Mouse (Mus musculus): ENCODE data around the gene Aff3. TPM values are rescaled to one million over a fixed set of nuclear protein-coding genes. Genes with fewer than 3 reads are reported as not detected.

Aff3 gene
- total and polyA plus RNA-seq, 3 experiments = 1.4 to 3.1 (median 2.4) TPM

- Histone ChIP-seq H3K9ac (ENCODE audit: low read depth, low read length) (no peak overlapping the region), H3K27ac (no peak overlapping the region), H3K4me1 (ENCODE audit: control insufficient read depth, insufficient read depth, low read length) (no peaks in the 10 kb centered on the region), H3K79me2 (replicated peaks; ENCODE audit: control insufficient read depth, insufficient read depth, low read length) (no peaks in the 10 kb centered on the region), H3K27me3 (ENCODE audit: control insufficient read depth, insufficient read depth, low read length) (no peaks in the 10 kb centered on the region), H3K4me3 (no peak overlapping the region), H3K36me3 (ENCODE audit: control insufficient read depth, insufficient read depth, low read length) (no peaks in the 10 kb centered on the region)
- WGBS = 74% methylated on average over 3 of the region's 3 CpGs
- TF ChIP-seq POLR2A (IDR thresholded peaks at IDR 0.05; ENCODE audit: insufficient read depth, low read depth, low read length) = no peak
- no peak for TF ChIP-seq EP300 (IDR thresholded peaks at IDR 0.05; ENCODE audit: insufficient read depth, low read depth, low read length)
- TF ChIP-seq CTCF (IDR thresholded peaks at IDR 0.05) = no peak
- intact Hi-C loops (cut with DNase I) = no loop called here
- DNase-seq = no peak
Measured at GRCm38 (mm10) chr1:38377930-38378329, 286.8 kb downstream of the Aff3 start.

- Histone ChIP-seq H3K4me3 (no peak overlapping the region), H3K27ac (no peak overlapping the region), H3K79me2 (replicated peaks; ENCODE audit: control insufficient read depth, insufficient read depth, low read length) (no peaks in the 10 kb centered on the region), H3K9ac (ENCODE audit: low read depth, low read length) (no peak overlapping the region), H3K36me3 (ENCODE audit: control insufficient read depth, insufficient read depth, low read length) (no peaks in the 10 kb centered on the region), H3K27me3 (ENCODE audit: control insufficient read depth, insufficient read depth, low read length) (no peaks in the 10 kb centered on the region), H3K4me1 (ENCODE audit: control insufficient read depth, insufficient read depth, low read length) (peaks cover 4% of the 10 kb centered on the region)
- intact Hi-C loops (cut with DNase I) = no loop called here
- DNase-seq = no peak
- TF ChIP-seq POLR2A (IDR thresholded peaks at IDR 0.05; ENCODE audit: insufficient read depth, low read depth, low read length) (no peak), CTCF (IDR thresholded peaks at IDR 0.05) (no peak), EP300 (IDR thresholded peaks at IDR 0.05; ENCODE audit: insufficient read depth, low read depth, low read length) (no peak)
- WGBS = 71% methylated on average over 8 of the region's 8 CpGs
Measured at GRCm38 (mm10) chr1:38369166-38369565, 295.6 kb downstream of the Aff3 start.

GRCm38 (mm10) chr1:38368081-38368689 lies 296.6 kb downstream of the Aff3 start:
- no peaks in the 10 kb centered on the region for H3K27me3 ChIP-seq (ENCODE audit: control insufficient read depth, insufficient read depth, low read length)
- WGBS = 63% methylated on average over 6 of the region's 6 CpGs
- no peak overlapping the region for H3K9ac ChIP-seq (ENCODE audit: low read depth, low read length)
- TF ChIP-seq EP300 (IDR thresholded peaks at IDR 0.05; ENCODE audit: insufficient read depth, low read depth, low read length) = no peak
- no peak for TF ChIP-seq POLR2A (IDR thresholded peaks at IDR 0.05; ENCODE audit: insufficient read depth, low read depth, low read length)
- no peak for TF ChIP-seq CTCF (IDR thresholded peaks at IDR 0.05)
- intact Hi-C loops (cut with DNase I) = no loop called here
- no peak overlapping the region for H3K27ac ChIP-seq
- H3K79me2 ChIP-seq (replicated peaks; ENCODE audit: control insufficient read depth, insufficient read depth, low read length) = no peaks in the 10 kb centered on the region
- no peak overlapping the region for H3K4me3 ChIP-seq
- H3K4me1 ChIP-seq (ENCODE audit: control insufficient read depth, insufficient read depth, low read length) = peaks cover 4% of the 10 kb centered on the region
- H3K36me3 ChIP-seq (ENCODE audit: control insufficient read depth, insufficient read depth, low read length) = no peaks in the 10 kb centered on the region
- peak in 1 of 2 experiments; percentile 19 for DNase-seq

- Histone ChIP-seq H3K27ac (no peak overlapping the region), H3K36me3 (ENCODE audit: control insufficient read depth, insufficient read depth, low read length) (no peaks in the 10 kb centered on the region), H3K27me3 (ENCODE audit: control insufficient read depth, insufficient read depth, low read length) (no peaks in the 10 kb centered on the region), H3K79me2 (replicated peaks; ENCODE audit: control insufficient read depth, insufficient read depth, low read length) (no peaks in the 10 kb centered on the region), H3K9ac (ENCODE audit: low read depth, low read length) (no peak overlapping the region), H3K4me1 (ENCODE audit: control insufficient read depth, insufficient read depth, low read length) (peaks cover 4% of the 10 kb centered on the region), H3K4me3 (no peak overlapping the region)
- intact Hi-C loops (cut with DNase I) = no loop called here
- WGBS = 94% methylated on average over 14 of the region's 14 CpGs
- no peak for DNase-seq
- no peak for TF ChIP-seq CTCF (IDR thresholded peaks at IDR 0.05)
- no peak for TF ChIP-seq EP300 (IDR thresholded peaks at IDR 0.05; ENCODE audit: insufficient read depth, low read depth, low read length)
- no peak for TF ChIP-seq POLR2A (IDR thresholded peaks at IDR 0.05; ENCODE audit: insufficient read depth, low read depth, low read length)
Measured at GRCm38 (mm10) chr1:38367404-38368080, 297.2 kb downstream of the Aff3 start.

- no peak for DNase-seq
- no peak for TF ChIP-seq POLR2A (IDR thresholded peaks at IDR 0.05; ENCODE audit: insufficient read depth, low read depth, low read length)
- TF ChIP-seq EP300 (IDR thresholded peaks at IDR 0.05; ENCODE audit: insufficient read depth, low read depth, low read length) = no peak
- TF ChIP-seq CTCF (IDR thresholded peaks at IDR 0.05) = no peak
- H3K27ac ChIP-seq = no peak overlapping the region
- no peak overlapping the region for H3K9ac ChIP-seq (ENCODE audit: low read depth, low read length)
- H3K27me3 ChIP-seq (ENCODE audit: control insufficient read depth, insufficient read depth, low read length) = no peaks in the 10 kb centered on the region
- no peaks in the 10 kb centered on the region for H3K36me3 ChIP-seq (ENCODE audit: control insufficient read depth, insufficient read depth, low read length)
- no peak overlapping the region for H3K4me3 ChIP-seq
- 73% methylated on average over 2 of the region's 2 CpGs for whole genome bisulfite sequencing
- intact Hi-C loops (cut with DNase I) = no loop called here
- peaks cover 3% of the 10 kb centered on the region for H3K4me1 ChIP-seq (ENCODE audit: control insufficient read depth, insufficient read depth, low read length)
- no peaks in the 10 kb centered on the region for H3K79me2 ChIP-seq (replicated peaks; ENCODE audit: control insufficient read depth, insufficient read depth, low read length)
Measured at GRCm38 (mm10) chr1:38363856-38364255, 300.9 kb downstream of the Aff3 start.

GRCm38 (mm10) chr1:38362275-38362674 lies 302.5 kb downstream of the Aff3 start:
- no peak for TF ChIP-seq EP300 (IDR thresholded peaks at IDR 0.05; ENCODE audit: insufficient read depth, low read depth, low read length)
- no peak for TF ChIP-seq CTCF (IDR thresholded peaks at IDR 0.05)
- no peak for TF ChIP-seq POLR2A (IDR thresholded peaks at IDR 0.05; ENCODE audit: insufficient read depth, low read depth, low read length)
- DNase-seq = no peak
- no peaks in the 10 kb centered on the region for H3K27me3 ChIP-seq (ENCODE audit: control insufficient read depth, insufficient read depth, low read length)
- no peak overlapping the region for H3K27ac ChIP-seq
- 93% methylated on average over 3 of the region's 3 CpGs for WGBS
- no peak overlapping the region for H3K9ac ChIP-seq (ENCODE audit: low read depth, low read length)
- intact Hi-C loops (cut with DNase I) = no loop called here
- peaks cover 2% of the 10 kb centered on the region; the same call in 1 of the 2 replicates for H3K4me1 ChIP-seq (ENCODE audit: control insufficient read depth, insufficient read depth, low read length)
- no peaks in the 10 kb centered on the region for H3K79me2 ChIP-seq (replicated peaks; ENCODE audit: control insufficient read depth, insufficient read depth, low read length)
- H3K36me3 ChIP-seq (ENCODE audit: control insufficient read depth, insufficient read depth, low read length) = no peaks in the 10 kb centered on the region
- H3K4me3 ChIP-seq = no peak overlapping the region
